Mouse (Mus musculus) testis, adult 2 months (tissue): ENCODE data around the gene Tm4sf4.

Experiments used
- CTCF ChIP-seq: fragments of 200-500 bp; IDR thresholded peaks from 2 replicates; pipeline ENCODE4 v1.5.1; 2012; ENCODE audit warnings: low read depth, mild to moderate bottlenecking, inconsistent platforms, low read length, moderate library complexity; ENCODE audit not compliant: control insufficient read depth, insufficient read depth, insufficient replicate concordance
- POLR2A ChIP-seq: fragments of 200-500 bp; IDR thresholded peaks from 2 replicates; pipeline ENCODE4 v1.6.1; 2012; ENCODE audit warnings: low read depth, mild to moderate bottlenecking, inconsistent platforms, low read length, moderate library complexity; ENCODE audit not compliant: control insufficient read depth

DNA sequence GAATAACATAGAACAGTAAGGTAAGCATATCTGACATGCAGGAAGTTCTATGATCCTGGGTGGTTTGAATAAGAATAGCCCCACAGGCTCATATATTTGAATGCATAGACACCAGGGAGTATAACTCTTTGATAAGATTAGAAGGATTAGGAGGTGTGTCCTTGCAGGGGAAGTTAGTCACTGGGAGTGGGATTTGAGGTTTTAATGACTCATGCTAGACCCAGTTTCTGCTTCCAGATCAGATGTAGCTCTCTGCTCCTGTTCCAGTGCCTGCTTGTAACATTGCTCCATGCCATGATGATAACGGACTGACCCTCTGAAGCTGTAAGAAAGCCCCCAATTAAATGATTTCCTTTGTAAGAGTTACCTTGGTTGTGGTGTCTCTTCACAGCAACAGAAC is 4.5 kb upstream of the Tm4sf4 start:
- TF ChIP-seq CTCF (no peak), POLR2A (no peak)
